Mouse (Mus musculus) heart, postnatal 0 days (tissue): ENCODE data around the gene Adgrb2.

ENCODE experiments used
- CTCF ChIP-seq: IDR thresholded peaks from 2 replicates; pipeline ENCODE4 v1.5.1; 2016; ENCODE audit warnings: antibody characterized with exemption, control low read depth, low read depth
- EP300 ChIP-seq: IDR thresholded peaks from 2 replicates; pipeline ENCODE4 v1.6.1; 2016; ENCODE audit warnings: antibody characterized with exemption, low read depth

GRCm38 (mm10) chr4:130031146-130031545, 46.5 kb downstream of the Adgrb2 start:
- TF ChIP-seq CTCF (no peak), EP300 (no peak)
